In genomic region chr10:12424944-12425343, GRCm38 (mm10) we compare ENCODE assay signal across 19 mouse cellular contexts.
"Had no signal": no experiment of that assay in that cellular context is flagged by ENCODE, and none has a peak within 500 bp of the region (broad histone marks: within the 10 kb centered on the region; RNA-seq: fewer than 3 reads in every experiment).

No protein-coding gene starts in this region.

- H3K36me3 ChIP-seq: liver, embryonic 15.5 days; lung, embryonic 15.5 days; midbrain, embryonic 10.5 days; midbrain, embryonic 13.5 days; midbrain, embryonic 15.5 days; neural tube, embryonic 13.5 days; neural tube, embryonic 15.5 days had no signal

- ATAC-seq: liver, postnatal 0 days; lung, postnatal 0 days; midbrain, embryonic 13.5 days; midbrain, embryonic 15.5 days had no signal

- H3K27ac ChIP-seq: liver, embryonic 15.5 days; lung, embryonic 15.5 days; macrophage; midbrain, embryonic 10.5 days; midbrain, embryonic 13.5 days; midbrain, embryonic 15.5 days; neural tube, embryonic 13.5 days; neural tube, embryonic 15.5 days had no signal

- H3K4me3 ChIP-seq: liver, embryonic 15.5 days; lung, embryonic 15.5 days; midbrain, embryonic 10.5 days; midbrain, embryonic 13.5 days; midbrain, embryonic 15.5 days; neural tube, embryonic 13.5 days; neural tube, embryonic 15.5 days had no signal

- H3K9ac ChIP-seq: liver, embryonic 15.5 days; liver, postnatal 0 days; lung, embryonic 15.5 days; midbrain, embryonic 13.5 days; midbrain, embryonic 15.5 days; neural tube, embryonic 13.5 days; neural tube, embryonic 15.5 days had no signal

- H3K4me2 ChIP-seq: liver, embryonic 15.5 days; lung, embryonic 15.5 days; midbrain, embryonic 13.5 days; midbrain, embryonic 15.5 days; neural tube, embryonic 13.5 days; neural tube, embryonic 15.5 days had no signal

- H3K27me3 ChIP-seq: liver, embryonic 15.5 days; lung, embryonic 15.5 days; midbrain, embryonic 13.5 days; midbrain, embryonic 15.5 days; neural tube, embryonic 13.5 days; neural tube, embryonic 15.5 days had no signal

- DNase-seq: liver, postnatal 0 days; lung, adult 2 months; lung, postnatal 14 days; lung, postnatal 36 days; right cerebral cortex, postnatal 25 days; right cerebral cortex, postnatal 4 days; spleen, adult 18-20 months; thymus, adult 18-20 months; thymus, postnatal 14 days; thymus, postnatal 36 days had no signal

- H3K4me1 ChIP-seq: liver, embryonic 15.5 days; lung, embryonic 15.5 days; midbrain, embryonic 10.5 days; midbrain, embryonic 13.5 days; midbrain, embryonic 15.5 days; neural tube, embryonic 13.5 days; neural tube, embryonic 15.5 days had no signal

- H3K9me3 ChIP-seq: liver, embryonic 15.5 days; lung, embryonic 15.5 days; midbrain, embryonic 10.5 days; midbrain, embryonic 13.5 days; midbrain, embryonic 15.5 days; neural tube, embryonic 13.5 days; neural tube, embryonic 15.5 days had no signal
